Mouse (Mus musculus): ENCODE results near the gene Ctrc.

DNA sequence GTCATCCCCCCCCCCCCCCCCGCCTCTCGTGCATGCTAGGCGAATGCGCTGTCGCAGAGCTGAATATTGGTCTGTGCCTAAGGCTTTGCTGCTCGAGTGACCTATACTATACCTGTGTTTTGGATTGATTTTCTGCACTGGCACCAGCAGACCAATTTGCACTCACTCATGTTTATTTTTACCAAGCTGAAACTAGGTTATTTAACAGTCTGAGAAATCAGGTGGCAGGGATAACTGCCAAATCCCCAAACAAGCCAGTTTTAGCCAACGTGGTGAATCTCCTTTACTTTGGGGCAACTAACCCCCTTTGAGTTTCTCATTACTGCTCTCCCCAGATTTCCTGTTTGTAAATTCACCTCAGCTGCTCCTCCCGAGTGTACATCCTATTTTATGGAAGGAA is 54.2 kb downstream of the Ctrc start:
- TF ChIP-seq POLR2A (IDR thresholded peaks at IDR 0.05; ENCODE audit: borderline replicate concordance, control insufficient read depth, low read depth, low read length) (no peak), CTCF (IDR thresholded peaks at IDR 0.05; ENCODE audit: control insufficient read depth, insufficient read depth, low read length) (no peak)
